Mouse (Mus musculus) lung, postnatal 0 days (tissue): ENCODE results near the gene Ctrc. TPM values are rescaled to one million over a fixed set of nuclear protein-coding genes. Genes with fewer than 3 reads are reported as not detected.

Source experiments
- ATAC-seq: fragments of 200-750 bp; cut with Nextera tagmentation; 2 replicates; pipeline ENCODE4 v1.8.0; 2017; ENCODE audit warnings: moderate library complexity
- DNase-seq: peaks from one replicate; pipeline ENCODE4 v3.0.0-alpha.2; 2016; ENCODE audit warnings: low spot score
- H3K27ac ChIP-seq: fragments of 300-500 bp; sonication (generic); 2 replicates; pipeline ENCODE4 v1.5.1; 2014; ENCODE audit warnings: antibody characterized with exemption, mild to moderate bottlenecking, low read length, mixed read lengths
- H3K27me3 ChIP-seq: fragments of 300-500 bp; sonication (generic); replicated peaks from 2 replicates; pipeline ENCODE4 v1.6.1; 2014; ENCODE audit warnings: low read length, mixed read lengths; ENCODE audit not compliant: insufficient read depth
- H3K36me3 ChIP-seq: fragments of 300-500 bp; sonication (generic); 2 replicates; pipeline ENCODE4 v1.6.1; 2014; ENCODE audit warnings: low read length, mixed read lengths; ENCODE audit not compliant: insufficient read depth
- H3K4me1 ChIP-seq: fragments of 300-500 bp; sonication (generic); 2 replicates; pipeline ENCODE4 v1.6.1; 2014; ENCODE audit warnings: antibody characterized with exemption, low read depth, low read length, mixed read lengths; ENCODE audit not compliant: insufficient read depth
- H3K4me2 ChIP-seq: fragments of 300-500 bp; sonication (generic); replicated peaks from 2 replicates; pipeline ENCODE4 v1.6.1; 2014; ENCODE audit warnings: low read depth, mild to moderate bottlenecking, low read length, moderate library complexity, mixed read lengths
- H3K4me3 ChIP-seq: fragments of 300-500 bp; sonication (generic); 2 replicates; pipeline ENCODE4 v1.5.1; 2014; ENCODE audit warnings: low read depth, low read length
- H3K9ac ChIP-seq: fragments of 300-500 bp; sonication (generic); replicated peaks from 2 replicates; pipeline ENCODE4 v1.6.1; 2014; ENCODE audit warnings: low read depth, mild to moderate bottlenecking
- H3K9me3 ChIP-seq: fragments of 300-500 bp; sonication (generic); 2 replicates; pipeline ENCODE4 v1.6.1; 2016; ENCODE audit warnings: low read length, mixed read lengths
- CTCF ChIP-seq: IDR thresholded peaks from 2 replicates; pipeline ENCODE4 v1.5.1; 2016; ENCODE audit warnings: antibody characterized with exemption, mild to moderate bottlenecking
- EP300 ChIP-seq: IDR thresholded peaks from 2 replicates; pipeline ENCODE4 v1.6.1; 2016; ENCODE audit warnings: antibody characterized with exemption, mild to moderate bottlenecking, control low read depth
- WGBS: fragments of 180-500 bp; shearing (Covaris S2); extraction: QIAGEN DNeasy Blood & Tissue Kit; methylation state at CpG from one replicate; pipeline ENCODE4 v1.1.7; 2014; 5-methylcytosine and 5-hydroxymethylcytosine counted together
- polyA plus RNA-seq: library from polyadenylated mRNA; unstranded; fragments of >200 nt; fragmentation: Nextera tagmentation; extraction: Ambion mirVana; gene quantifications from 2 replicates; pipeline ENCODE4 v1.2.1, GENCODE M21; 2015

Ctrc gene
- polyA plus RNA-seq, 1 experiment from 2014 or later, result not detected

DNA sequence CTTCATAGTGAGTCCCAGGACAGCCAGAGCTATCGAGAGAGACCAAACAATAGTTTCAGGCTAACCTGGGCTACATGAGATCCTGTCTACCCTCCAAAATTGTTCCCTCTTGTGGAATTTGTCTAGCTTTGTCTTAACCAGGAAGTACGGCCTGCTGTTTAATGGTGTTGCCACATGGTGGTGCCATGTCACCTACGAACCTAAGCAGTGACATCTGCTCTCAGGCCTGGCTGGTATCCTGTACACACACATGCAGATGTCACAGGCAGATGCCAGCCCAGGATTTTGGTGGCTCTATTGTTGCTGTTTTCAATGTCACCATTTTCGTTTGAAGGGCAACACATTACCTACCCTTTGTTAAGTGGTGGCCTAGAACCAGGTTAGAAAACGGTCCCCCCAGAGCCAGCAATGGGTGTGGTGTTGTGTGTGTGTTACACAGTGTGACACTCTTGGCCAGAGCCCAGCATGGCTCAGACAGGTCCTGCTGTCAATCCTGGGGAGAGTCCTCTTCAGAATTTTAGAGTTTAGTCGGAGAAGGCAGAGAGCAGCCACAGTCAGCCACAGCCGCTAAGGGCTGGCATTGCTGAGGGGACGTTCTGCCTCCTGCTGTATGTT is 36.2 kb downstream of the Ctrc start:
- WGBS, result 78% methylated on average over 8 of the region's 8 CpGs
- TF ChIP-seq CTCF (peak; percentile 75), EP300 (no peak)
- Histone ChIP-seq H3K27me3 (no peaks in the 10 kb centered on the region), H3K4me3 (no peak overlapping the region), H3K9me3 (no peaks in the 10 kb centered on the region), H3K4me1 (no peaks in the 10 kb centered on the region), H3K9ac (no peak overlapping the region), H3K36me3 (peaks cover 67% of the 10 kb centered on the region), H3K4me2 (no peak overlapping the region), H3K27ac (no peak overlapping the region)
- ATAC-seq, result 0 out of 2 replicates have a peak, but pooled peaks have one; percentile 37
- peak; percentile 27 for DNase-seq

DNA sequence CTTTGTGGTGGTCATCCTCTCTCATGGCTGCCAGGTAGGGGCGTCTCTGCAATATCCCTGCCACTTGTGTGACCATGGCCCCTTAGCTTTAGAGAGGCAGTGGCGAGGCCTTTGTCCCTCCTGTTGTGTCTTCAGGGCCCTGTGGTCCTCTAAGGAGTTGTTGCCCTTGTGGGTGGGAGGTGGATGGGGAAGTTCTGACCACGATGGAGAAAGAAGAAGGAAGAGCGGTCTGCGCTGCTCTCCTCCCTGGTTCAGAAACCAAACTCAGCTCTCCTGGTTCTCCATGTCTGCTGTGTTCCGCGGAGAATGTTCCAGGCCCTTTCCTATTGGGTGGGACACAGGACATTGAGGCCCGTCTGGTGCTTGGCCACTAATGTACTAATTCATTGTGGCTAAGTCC is 40.3 kb downstream of the Ctrc start:
- H3K27me3 ChIP-seq, result no peaks in the 10 kb centered on the region
- H3K36me3 ChIP-seq, result peaks cover 44% of the 10 kb centered on the region
- no peak overlapping the region for H3K9ac ChIP-seq
- TF ChIP-seq CTCF, result no peak
- no peak for TF ChIP-seq EP300
- H3K4me2 ChIP-seq, result no peak overlapping the region
- 91% methylated on average over 8 of the region's 8 CpGs for WGBS
- no peak for DNase-seq
- H3K9me3 ChIP-seq, result no peaks in the 10 kb centered on the region
- no peak overlapping the region for H3K4me3 ChIP-seq
- ATAC-seq, result no peak
- H3K4me1 ChIP-seq, result no peaks in the 10 kb centered on the region
- H3K27ac ChIP-seq, result no peak overlapping the region

DNA sequence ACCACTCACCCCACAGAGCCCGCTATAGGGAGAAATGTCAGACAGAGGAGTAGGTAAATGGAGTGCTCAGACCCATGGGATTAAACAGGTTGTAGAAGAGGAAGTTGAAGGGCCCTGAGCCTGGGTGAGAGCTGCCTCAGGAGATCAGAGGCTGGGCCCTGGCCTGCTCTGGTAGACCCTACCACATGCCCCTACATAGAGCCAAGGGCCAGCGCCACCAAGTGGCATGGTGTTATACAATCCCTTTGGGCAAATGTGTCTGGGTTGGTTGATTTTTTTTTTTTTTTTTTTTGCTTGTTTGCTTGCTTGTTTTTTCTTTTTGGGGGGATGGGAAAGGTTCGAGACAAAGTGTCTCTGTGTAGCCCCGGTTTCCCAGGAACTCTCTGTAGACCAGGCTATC is 42.1 kb downstream of the Ctrc start:
- DNase-seq (no peak), ATAC-seq (no peak)
- TF ChIP-seq EP300 (no peak), CTCF (peak; percentile 26)
- no peak overlapping the region for H3K9ac ChIP-seq
- peaks cover 31% of the 10 kb centered on the region for H3K36me3 ChIP-seq
- H3K4me2 ChIP-seq, result no peak overlapping the region
- H3K27ac ChIP-seq, result no peak overlapping the region
- no peaks in the 10 kb centered on the region for H3K27me3 ChIP-seq
- 90% methylated on average over 4 of the region's 4 CpGs for WGBS
- H3K4me1 ChIP-seq, result no peaks in the 10 kb centered on the region
- H3K4me3 ChIP-seq, result no peak overlapping the region
- H3K9me3 ChIP-seq, result no peaks in the 10 kb centered on the region

DNA sequence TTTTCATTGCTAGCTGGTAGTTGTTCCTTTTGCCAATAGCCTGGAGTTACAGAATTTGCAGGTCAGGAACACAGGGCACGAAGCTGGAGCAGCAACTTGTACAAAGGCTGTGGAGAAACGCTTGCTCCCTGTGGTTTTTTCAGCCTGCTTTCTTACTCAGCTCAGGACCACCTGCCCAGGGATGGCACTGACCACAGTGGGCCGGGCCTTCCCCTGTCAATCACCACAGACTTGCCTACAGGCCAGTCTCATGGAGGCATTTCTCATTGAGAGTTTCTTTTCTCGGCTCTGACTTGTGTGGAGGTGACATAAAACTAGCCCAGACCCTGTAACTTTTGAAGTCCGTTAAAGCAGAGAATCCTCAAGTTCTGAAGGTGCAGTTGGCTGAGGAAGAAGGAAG is 48.6 kb downstream of the Ctrc start:
- H3K4me1 ChIP-seq, result no peaks in the 10 kb centered on the region
- H3K27ac ChIP-seq, result no peak overlapping the region
- TF ChIP-seq EP300 (no peak), CTCF (no peak)
- H3K36me3 ChIP-seq, result peaks cover 5% of the 10 kb centered on the region; the same call in 1 of the 2 replicates
- no peak overlapping the region for H3K9ac ChIP-seq
- DNase-seq (no peak), ATAC-seq (no peak)
- 90% methylated on average over 5 of the region's 5 CpGs for WGBS
- no peak overlapping the region for H3K4me2 ChIP-seq
- no peaks in the 10 kb centered on the region for H3K9me3 ChIP-seq
- H3K4me3 ChIP-seq, result no peak overlapping the region
- H3K27me3 ChIP-seq, result no peaks in the 10 kb centered on the region

DNA sequence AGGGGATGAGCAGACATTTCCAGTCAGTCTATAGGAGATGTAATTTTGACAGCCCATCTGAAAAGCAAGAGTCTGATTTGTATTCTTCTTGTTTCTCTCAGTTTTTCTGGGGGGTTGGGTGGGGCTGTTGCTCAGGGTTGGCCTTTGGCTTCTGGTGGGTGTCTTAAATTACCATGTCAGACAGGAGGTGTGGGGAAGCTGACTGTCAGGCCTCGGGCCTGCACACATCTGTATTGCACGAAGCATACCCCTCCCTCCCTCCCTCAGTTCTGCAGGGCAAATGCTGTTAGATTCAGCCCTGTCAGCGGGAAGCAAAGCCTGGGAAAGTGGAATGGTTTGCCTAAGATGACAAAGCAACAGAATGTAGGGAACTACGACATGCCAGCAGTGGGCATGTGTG is 49.2 kb downstream of the Ctrc start:
- no peak for DNase-seq
- ATAC-seq, result no peak
- Histone ChIP-seq H3K4me1 (no peaks in the 10 kb centered on the region), H3K9me3 (no peaks in the 10 kb centered on the region), H3K36me3 (peaks cover 5% of the 10 kb centered on the region; the same call in 1 of the 2 replicates), H3K4me3 (no peak overlapping the region), H3K4me2 (no peak overlapping the region), H3K9ac (no peak overlapping the region), H3K27ac (no peak overlapping the region), H3K27me3 (no peaks in the 10 kb centered on the region)
- TF ChIP-seq CTCF, result no peak
- no peak for TF ChIP-seq EP300
- 91% methylated on average over 4 of the region's 4 CpGs for WGBS

DNA sequence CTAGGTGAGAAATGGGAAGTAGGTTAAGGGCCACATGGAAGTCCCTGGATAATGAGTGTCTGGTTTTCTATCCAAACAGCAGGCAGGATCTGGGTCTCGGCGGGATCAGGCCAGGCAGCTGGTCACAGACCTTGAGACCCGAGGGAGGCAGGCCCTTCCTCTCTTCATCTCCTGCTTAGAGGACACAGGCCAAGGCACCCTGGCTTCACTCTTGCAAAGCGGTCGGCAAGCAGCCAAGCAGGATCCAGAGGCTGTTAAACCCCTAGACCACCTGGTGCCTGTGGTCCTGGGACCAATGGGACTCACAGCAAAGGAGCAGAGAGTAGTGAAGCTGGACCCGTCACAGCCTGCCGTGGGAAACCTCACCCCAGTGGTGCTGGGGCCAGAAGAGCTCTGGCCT is 49.8 kb downstream of the Ctrc start:
- WGBS, result 74% methylated on average over 7 of the region's 7 CpGs
- TF ChIP-seq CTCF (no peak), EP300 (no peak)
- no peak for ATAC-seq
- Histone ChIP-seq H3K4me3 (no peak overlapping the region), H3K27ac (no peak overlapping the region), H3K36me3 (peaks cover 5% of the 10 kb centered on the region; the same call in 1 of the 2 replicates), H3K4me1 (no peaks in the 10 kb centered on the region), H3K27me3 (no peaks in the 10 kb centered on the region), H3K4me2 (no peak overlapping the region), H3K9me3 (no peaks in the 10 kb centered on the region), H3K9ac (no peak overlapping the region)
- no peak for DNase-seq

DNA sequence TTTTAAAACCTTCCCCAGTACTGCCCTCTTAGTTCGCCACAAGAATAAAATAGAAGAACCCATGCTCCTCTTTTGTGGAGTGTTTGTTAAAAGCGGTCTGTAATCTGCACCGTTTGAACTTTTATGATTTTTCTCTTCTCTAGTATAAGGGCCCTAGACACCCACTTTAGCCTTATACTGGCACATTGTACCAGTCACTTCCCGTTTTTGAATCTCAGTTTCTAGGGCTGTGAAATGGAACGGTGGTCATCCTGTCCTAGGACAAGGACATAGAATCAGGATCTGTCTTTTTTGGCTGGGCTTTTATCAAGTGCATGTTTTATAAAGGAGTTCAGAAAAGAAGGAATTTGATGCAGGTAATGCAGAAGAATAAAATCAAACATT is 52.0 kb downstream of the Ctrc start:
- Histone ChIP-seq H3K9ac (peak overlapping the region; percentile 43), H3K36me3 (peaks cover 5% of the 10 kb centered on the region; the same call in 1 of the 2 replicates), H3K4me1 (peaks cover 3% of the 10 kb centered on the region; the same call in 1 of the 2 replicates), H3K4me2 (peak overlapping the region; percentile 58), H3K4me3 (peak overlapping the region; percentile 58), H3K27me3 (no peaks in the 10 kb centered on the region), H3K9me3 (no peaks in the 10 kb centered on the region), H3K27ac (peak overlapping the region; percentile 89)
- DNase-seq, result peak; percentile 80
- TF ChIP-seq CTCF (no peak), EP300 (0 out of 2 replicates have a peak, but pooled peaks have one; percentile 16)
- ATAC-seq, result no peak
- WGBS, result 3% methylated on average over 5 of the region's 5 CpGs
